Mouse (Mus musculus) stomach, embryonic 15.5 days (tissue): ENCODE data around the gene P4ha2. TPM values are rescaled to one million over a fixed set of nuclear protein-coding genes. Genes with fewer than 3 reads are reported as not detected.
A peak's percentile ranks its signal among the peaks of the same experiment; 100 is the strongest.

Experiments used
- ATAC-seq: fragments of 200-750 bp; cut with Nextera tagmentation; 2 replicates; pipeline ENCODE4 v1.8.0; 2017; ENCODE audit warnings: low read depth, moderate number of reproducible peaks, moderate TSS enrichment; ENCODE audit not compliant: insufficient read depth, low FRiP score
- H3K27ac ChIP-seq: fragments of 300-500 bp; sonication (generic); 2 replicates; pipeline ENCODE4 v1.5.1; 2015; ENCODE audit warnings: mild to moderate bottlenecking, inconsistent platforms
- H3K27me3 ChIP-seq: fragments of 300-500 bp; sonication (generic); replicated peaks from 2 replicates; pipeline ENCODE4 v1.6.1; 2015; ENCODE audit warnings: inconsistent platforms
- H3K36me3 ChIP-seq: fragments of 300-500 bp; sonication (generic); 2 replicates; pipeline ENCODE4 v1.6.1; 2015; ENCODE audit warnings: inconsistent platforms
- H3K4me1 ChIP-seq: fragments of 300-500 bp; sonication (generic); 2 replicates; pipeline ENCODE4 v1.6.1; 2015; ENCODE audit warnings: inconsistent platforms
- H3K4me2 ChIP-seq: fragments of 300-500 bp; sonication (generic); 2 replicates; pipeline ENCODE4 v1.6.1; 2015; ENCODE audit warnings: mild to moderate bottlenecking, inconsistent platforms
- H3K4me3 ChIP-seq: fragments of 300-500 bp; sonication (generic); replicated peaks from 2 replicates; pipeline ENCODE4 v1.5.1; 2015; ENCODE audit warnings: inconsistent platforms
- H3K9ac ChIP-seq: fragments of 300-500 bp; sonication (generic); 2 replicates; pipeline ENCODE4 v1.6.1; 2015; ENCODE audit warnings: inconsistent platforms
- H3K9me3 ChIP-seq: fragments of 300-500 bp; sonication (generic); 2 replicates; pipeline ENCODE4 v1.6.1; 2016; ENCODE audit warnings: inconsistent platforms
- WGBS: fragments of 180-500 bp; shearing (Covaris S2); methylation state at CpG from one replicate; pipeline ENCODE4 v1.1.7; 2015; 5-methylcytosine and 5-hydroxymethylcytosine counted together
- polyA plus RNA-seq: library from polyadenylated mRNA; unstranded; fragments of >200 nt; fragmentation: Nextera tagmentation; extraction: Ambion mirVana; gene quantifications from 2 replicates; pipeline ENCODE4 v1.2.1, GENCODE M21; 2015

P4ha2 gene
- polyA plus RNA-seq, 1 experiment from 2014 or later: 59.5 TPM

DNA sequence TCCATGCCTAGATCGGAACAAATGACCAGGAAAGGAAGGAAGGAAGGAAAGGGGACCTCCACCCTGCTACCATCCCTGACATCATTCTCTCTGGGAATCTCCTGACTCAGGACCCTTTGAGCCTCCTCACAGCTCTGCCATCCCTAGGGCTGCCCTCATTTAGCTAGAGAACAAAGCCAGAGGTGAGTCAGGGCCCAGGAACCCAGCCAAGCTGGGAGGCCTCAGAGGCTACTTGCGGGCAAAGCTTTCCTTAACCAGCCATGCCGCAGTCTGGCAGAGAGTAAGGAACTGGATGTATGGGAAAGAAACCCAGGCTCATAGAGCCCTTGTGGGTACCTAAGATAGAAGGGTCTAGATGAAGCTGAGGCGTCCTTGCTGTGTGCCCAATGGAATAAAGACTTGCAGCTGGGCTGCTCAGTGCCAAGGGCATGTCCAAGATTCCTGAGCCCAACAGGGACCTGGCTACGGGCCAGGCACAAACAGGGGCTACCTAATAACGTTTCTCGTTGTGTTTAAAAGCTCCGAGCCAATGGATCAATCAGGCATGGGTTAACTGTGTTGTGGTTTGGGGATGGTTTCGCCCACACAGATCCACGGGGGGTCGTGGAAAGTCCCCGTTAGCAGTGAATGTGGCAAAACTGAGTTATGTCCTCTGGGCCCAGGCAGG is 37.7 kb upstream of the P4ha2 start:
- no peak for ATAC-seq
- Histone ChIP-seq H3K9me3 (no peaks in the 10 kb centered on the region), H3K4me3 (no peak overlapping the region), H3K4me1 (peaks cover 57% of the 10 kb centered on the region), H3K36me3 (no peaks in the 10 kb centered on the region), H3K4me2 (no peak overlapping the region), H3K27ac (peak overlapping the region; percentile 36; the same call in 1 of the 2 replicates), H3K9ac (no peak overlapping the region), H3K27me3 (no peaks in the 10 kb centered on the region)
- 56% methylated on average over 12 of the region's 12 CpGs for WGBS

DNA sequence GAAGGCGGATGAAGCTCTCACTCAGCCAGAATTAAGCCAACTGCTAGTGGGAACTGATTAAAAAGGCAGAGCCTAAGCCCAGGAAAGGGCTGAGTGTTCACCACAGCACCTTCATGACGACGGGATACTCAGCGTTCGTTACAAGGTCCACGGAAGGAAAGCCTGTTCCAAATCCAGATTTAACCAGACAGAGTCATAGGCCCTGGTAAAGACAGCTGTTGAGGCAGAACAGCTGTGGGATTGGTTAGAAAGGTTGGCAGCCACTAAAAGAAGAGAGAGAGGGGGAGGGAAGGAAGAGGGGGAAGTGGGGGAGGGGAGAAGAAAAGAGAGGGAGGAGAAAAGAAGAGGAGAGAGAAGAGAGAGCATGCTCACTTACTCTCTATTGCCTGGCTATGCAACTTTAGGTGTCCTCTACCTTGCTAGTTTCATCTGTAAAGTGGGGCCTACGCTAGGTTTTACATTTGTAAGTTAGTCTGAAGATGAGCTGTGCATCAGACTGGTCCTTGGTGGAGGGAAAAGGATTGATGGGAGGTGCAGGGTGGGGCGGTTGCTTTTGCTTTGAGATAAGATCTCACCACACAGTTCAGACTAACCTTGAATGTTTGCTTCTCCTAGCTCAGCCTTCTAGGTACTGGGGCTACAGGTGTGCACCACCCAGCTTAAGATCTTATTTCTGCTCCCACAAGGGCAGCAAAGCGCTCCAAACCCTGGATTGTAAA is 37.0 kb upstream of the P4ha2 start:
- H3K4me1 ChIP-seq: peaks cover 64% of the 10 kb centered on the region
- peak overlapping the region; percentile 36; the same call in 1 of the 2 replicates for H3K27ac ChIP-seq
- WGBS: 60% methylated on average over 9 of the region's 9 CpGs
- no peak for ATAC-seq
- H3K9ac ChIP-seq: no peak overlapping the region
- no peaks in the 10 kb centered on the region for H3K9me3 ChIP-seq
- no peaks in the 10 kb centered on the region for H3K27me3 ChIP-seq
- H3K4me2 ChIP-seq: no peak overlapping the region
- no peak overlapping the region for H3K4me3 ChIP-seq
- H3K36me3 ChIP-seq: no peaks in the 10 kb centered on the region

DNA sequence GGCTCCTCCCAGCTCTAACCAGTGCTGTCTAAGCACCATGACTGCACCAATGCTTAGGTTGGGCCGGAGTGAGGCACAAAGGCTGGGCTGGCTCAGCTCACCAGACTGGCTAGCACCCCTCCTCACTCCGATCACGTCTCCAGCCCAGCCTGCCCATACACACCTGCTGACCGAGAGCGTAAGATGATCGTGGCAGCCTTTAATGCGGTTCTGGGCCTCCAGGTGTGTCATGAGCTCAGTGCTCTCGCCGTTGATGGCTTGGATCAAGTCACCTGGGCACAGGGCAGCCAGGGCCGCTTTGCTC is 36.5 kb upstream of the P4ha2 start:
- H3K36me3 ChIP-seq: no peaks in the 10 kb centered on the region
- H3K9ac ChIP-seq: no peak overlapping the region
- WGBS: 72% methylated on average over 10 of the region's 10 CpGs
- no peaks in the 10 kb centered on the region for H3K27me3 ChIP-seq
- H3K4me3 ChIP-seq: no peak overlapping the region
- no peak overlapping the region for H3K4me2 ChIP-seq
- H3K27ac ChIP-seq: 0 out of 2 replicates have a peak overlapping the region, but pooled peaks have one; percentile 9
- no peak for ATAC-seq
- H3K4me1 ChIP-seq: peaks cover 69% of the 10 kb centered on the region
- H3K9me3 ChIP-seq: no peaks in the 10 kb centered on the region

DNA sequence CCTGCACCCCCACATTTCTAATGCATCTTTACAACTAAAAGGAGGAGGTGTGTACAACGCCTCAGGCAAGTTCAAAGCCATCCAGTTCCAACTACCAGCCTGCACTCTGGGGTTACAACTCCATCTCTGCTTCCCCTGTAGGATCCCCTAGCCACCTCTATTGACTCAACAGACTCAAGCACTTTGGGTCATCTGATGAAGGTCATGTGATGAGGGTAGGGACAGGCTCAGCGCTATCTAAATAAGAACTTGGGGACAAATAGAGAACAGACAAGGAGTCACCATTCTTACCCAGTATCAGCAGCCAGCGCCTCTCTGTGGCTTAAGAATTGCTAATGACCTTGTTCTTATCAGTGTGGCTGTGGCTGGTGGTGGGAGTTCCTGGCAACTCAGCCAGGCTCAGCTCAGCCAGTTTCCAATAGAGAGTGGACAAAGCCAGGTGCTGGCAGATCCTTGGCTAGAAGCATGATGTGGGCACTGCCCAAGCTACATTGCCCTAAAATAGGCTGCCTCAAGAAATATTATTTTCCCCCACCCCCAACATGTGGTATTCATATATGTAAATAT is 35.4 kb upstream of the P4ha2 start:
- Histone ChIP-seq H3K4me1 (peaks cover 65% of the 10 kb centered on the region), H3K9me3 (no peaks in the 10 kb centered on the region), H3K4me2 (no peak overlapping the region), H3K27ac (no peak overlapping the region), H3K9ac (no peak overlapping the region), H3K27me3 (no peaks in the 10 kb centered on the region), H3K36me3 (no peaks in the 10 kb centered on the region), H3K4me3 (no peak overlapping the region)
- no peak for ATAC-seq
- WGBS: 66% methylated on average over 3 of the region's 3 CpGs

DNA sequence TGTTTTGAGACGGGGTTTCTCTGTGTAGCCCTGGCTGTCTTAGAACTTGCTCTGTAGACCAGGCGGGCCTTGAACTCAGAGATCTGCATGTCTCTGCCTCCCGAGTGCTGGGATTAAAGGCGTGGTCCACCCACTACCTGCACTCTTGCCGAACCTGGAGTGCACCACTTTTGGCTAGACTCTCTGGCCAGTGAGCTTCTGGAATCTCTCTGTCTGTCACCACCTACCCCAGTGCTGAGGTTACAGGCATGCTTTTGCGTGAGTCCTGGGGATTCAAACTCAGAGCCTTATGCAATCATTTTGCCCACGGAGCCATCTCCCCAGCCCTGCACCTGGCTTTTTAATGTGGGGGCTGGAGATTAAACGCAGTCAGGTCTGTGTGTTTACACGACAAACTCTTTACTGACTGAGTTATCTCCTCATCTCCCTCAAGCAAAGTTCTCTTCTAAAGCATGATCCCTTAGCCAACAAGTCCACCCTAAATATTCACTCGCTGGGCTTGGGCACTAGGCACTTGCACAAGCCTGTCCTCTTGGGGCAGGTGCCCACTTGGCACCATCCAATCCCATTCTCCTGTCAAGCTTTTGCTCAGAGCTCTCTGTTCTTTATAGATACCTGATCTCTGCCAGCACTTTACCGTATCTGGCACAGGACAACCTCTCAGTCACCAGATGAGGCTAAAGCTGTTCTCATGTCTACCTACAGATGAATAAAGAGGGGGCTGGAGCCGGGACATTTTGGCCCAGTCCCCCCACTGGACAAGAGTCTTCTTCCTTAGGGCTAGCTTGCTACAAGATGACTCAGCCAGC is 34.6 kb upstream of the P4ha2 start:
- no peaks in the 10 kb centered on the region for H3K36me3 ChIP-seq
- H3K4me1 ChIP-seq: peaks cover 57% of the 10 kb centered on the region
- no peak overlapping the region for H3K27ac ChIP-seq
- no peak overlapping the region for H3K4me2 ChIP-seq
- WGBS: 71% methylated on average over 12 of the region's 12 CpGs
- H3K9ac ChIP-seq: no peak overlapping the region
- H3K9me3 ChIP-seq: no peaks in the 10 kb centered on the region
- no peak overlapping the region for H3K4me3 ChIP-seq
- no peak for ATAC-seq
- no peaks in the 10 kb centered on the region for H3K27me3 ChIP-seq

DNA sequence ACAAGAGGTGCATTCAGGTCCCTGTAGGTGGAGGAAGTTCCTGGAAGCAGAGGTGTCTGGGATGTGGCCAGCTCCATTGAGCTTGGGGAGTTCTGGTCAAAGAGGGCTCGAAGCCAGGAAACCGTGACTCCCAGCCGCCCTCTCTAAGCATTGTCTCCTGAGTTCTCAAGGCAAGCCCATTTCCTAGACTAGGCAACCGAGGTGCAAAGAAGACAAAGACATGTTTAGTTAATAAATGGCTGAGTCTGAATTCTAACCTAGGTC is 34.0 kb upstream of the P4ha2 start:
- no peaks in the 10 kb centered on the region for H3K36me3 ChIP-seq
- H3K4me3 ChIP-seq: no peak overlapping the region
- no peaks in the 10 kb centered on the region for H3K9me3 ChIP-seq
- H3K4me2 ChIP-seq: no peak overlapping the region
- H3K27ac ChIP-seq: no peak overlapping the region
- H3K27me3 ChIP-seq: no peaks in the 10 kb centered on the region
- H3K4me1 ChIP-seq: peaks cover 53% of the 10 kb centered on the region
- WGBS: 72% methylated on average over 4 of the region's 4 CpGs
- ATAC-seq: no peak
- H3K9ac ChIP-seq: no peak overlapping the region

DNA sequence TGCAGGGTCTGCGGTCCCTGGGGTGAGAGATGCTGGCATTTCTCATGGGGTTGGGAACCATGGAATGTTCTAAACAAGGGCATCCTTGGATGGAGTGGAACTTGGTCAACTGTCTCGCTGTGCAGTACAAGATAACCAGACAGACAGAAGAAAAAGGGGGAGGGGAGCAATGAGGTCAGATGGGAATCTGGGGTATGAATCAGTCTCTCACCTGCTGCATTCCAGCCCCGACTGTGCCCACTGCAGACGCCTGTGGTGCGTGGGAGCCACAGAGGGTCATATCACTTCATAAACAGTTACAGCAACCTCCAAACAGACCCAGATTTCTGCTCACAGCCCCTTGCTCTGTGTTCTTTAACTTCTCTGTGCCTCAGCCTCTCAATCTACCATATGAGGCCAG is 33.5 kb upstream of the P4ha2 start:
- H3K4me1 ChIP-seq: peaks cover 53% of the 10 kb centered on the region

DNA sequence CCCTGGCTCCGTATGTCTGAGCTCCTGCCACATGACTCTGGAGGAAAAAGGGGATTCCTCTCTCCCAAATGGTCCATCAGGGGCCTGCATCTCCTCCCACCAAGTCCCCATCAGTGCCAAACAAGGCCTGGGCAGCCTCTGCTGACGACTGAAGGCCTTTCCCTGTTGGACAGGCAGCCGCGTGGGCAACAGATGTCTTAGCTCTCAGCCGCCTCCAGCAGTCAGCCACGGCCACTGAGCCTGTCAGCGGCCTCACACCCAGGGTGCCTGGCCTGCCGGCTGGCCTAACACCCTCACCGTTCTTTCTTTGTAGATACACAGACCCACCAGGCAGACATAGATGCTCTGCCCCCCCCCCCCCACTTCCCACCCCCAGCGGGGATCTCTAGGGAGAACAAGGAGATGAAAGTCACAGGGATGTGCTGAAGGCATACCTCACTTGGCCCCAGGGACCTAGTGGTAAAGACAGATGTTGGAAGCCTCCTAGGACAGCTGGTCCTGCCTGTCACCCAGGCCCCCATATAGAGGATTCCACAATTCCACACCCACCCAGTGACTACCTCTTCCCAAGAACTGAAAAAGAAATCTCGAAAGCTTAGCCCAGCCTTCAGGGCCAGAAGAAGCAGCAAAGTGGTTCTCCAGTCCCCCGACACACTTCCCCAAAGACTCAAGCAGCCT is 32.4 kb upstream of the P4ha2 start:
- no peaks in the 10 kb centered on the region for H3K27me3 ChIP-seq
- peaks cover 49% of the 10 kb centered on the region for H3K4me1 ChIP-seq
- peak overlapping the region; percentile 62 for H3K4me3 ChIP-seq
- 28% methylated on average over 12 of the region's 12 CpGs for WGBS
- H3K27ac ChIP-seq: peak overlapping the region; percentile 75
- no peaks in the 10 kb centered on the region for H3K36me3 ChIP-seq
- peak overlapping the region; percentile 60; the same call in 1 of the 2 replicates for H3K9ac ChIP-seq
- H3K4me2 ChIP-seq: peak overlapping the region; percentile 86
- H3K9me3 ChIP-seq: no peaks in the 10 kb centered on the region
- ATAC-seq: no peak; the same call in 1 of the 2 replicates

More for the DNA sequence above, 33.5 kb upstream of the P4ha2 start:
- Histone ChIP-seq H3K4me2 (peak overlapping the region; percentile 86), H3K9me3 (no peaks in the 10 kb centered on the region), H3K27me3 (no peaks in the 10 kb centered on the region), H3K9ac (no peak overlapping the region), H3K27ac (no peak overlapping the region), H3K4me3 (no peak overlapping the region), H3K36me3 (no peaks in the 10 kb centered on the region)
- WGBS: 63% methylated on average over 5 of the region's 5 CpGs
- ATAC-seq: no peak

DNA sequence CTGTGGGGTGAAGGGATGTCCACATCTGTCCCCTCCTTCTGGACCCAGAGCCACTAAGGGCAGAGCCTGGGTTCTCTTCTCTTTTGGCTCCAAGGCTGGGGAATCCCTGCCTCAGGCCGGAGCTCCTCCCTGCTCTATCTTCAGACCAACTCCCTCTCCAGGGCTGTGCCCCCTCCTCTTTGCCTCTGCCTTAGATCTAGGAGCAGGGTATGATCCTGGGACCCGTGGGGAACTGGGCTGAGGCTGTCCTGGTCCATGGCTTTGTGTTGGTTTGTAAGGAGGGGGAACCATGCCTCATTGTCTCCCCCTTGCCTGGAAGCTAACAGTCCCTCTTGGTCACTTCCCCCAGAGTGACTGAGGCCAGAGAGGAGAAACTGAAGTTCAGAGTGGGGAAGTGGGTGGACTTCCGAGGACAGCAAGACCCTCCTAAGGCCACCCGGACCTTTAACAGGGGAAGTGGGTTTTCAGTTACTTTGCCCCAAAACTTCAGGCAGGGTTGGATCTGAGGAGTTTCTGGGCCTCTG is 31.8 kb upstream of the P4ha2 start:
- ATAC-seq: no peak
- Histone ChIP-seq H3K9me3 (no peaks in the 10 kb centered on the region), H3K4me2 (peak overlapping the region; percentile 86), H3K36me3 (no peaks in the 10 kb centered on the region), H3K9ac (peak overlapping the region; percentile 60), H3K27me3 (no peaks in the 10 kb centered on the region; the same call in 1 of the 2 replicates), H3K4me3 (peak overlapping the region; percentile 62), H3K4me1 (peaks cover 49% of the 10 kb centered on the region), H3K27ac (peak overlapping the region; percentile 75)
- WGBS: 14% methylated on average over 4 of the region's 4 CpGs

DNA sequence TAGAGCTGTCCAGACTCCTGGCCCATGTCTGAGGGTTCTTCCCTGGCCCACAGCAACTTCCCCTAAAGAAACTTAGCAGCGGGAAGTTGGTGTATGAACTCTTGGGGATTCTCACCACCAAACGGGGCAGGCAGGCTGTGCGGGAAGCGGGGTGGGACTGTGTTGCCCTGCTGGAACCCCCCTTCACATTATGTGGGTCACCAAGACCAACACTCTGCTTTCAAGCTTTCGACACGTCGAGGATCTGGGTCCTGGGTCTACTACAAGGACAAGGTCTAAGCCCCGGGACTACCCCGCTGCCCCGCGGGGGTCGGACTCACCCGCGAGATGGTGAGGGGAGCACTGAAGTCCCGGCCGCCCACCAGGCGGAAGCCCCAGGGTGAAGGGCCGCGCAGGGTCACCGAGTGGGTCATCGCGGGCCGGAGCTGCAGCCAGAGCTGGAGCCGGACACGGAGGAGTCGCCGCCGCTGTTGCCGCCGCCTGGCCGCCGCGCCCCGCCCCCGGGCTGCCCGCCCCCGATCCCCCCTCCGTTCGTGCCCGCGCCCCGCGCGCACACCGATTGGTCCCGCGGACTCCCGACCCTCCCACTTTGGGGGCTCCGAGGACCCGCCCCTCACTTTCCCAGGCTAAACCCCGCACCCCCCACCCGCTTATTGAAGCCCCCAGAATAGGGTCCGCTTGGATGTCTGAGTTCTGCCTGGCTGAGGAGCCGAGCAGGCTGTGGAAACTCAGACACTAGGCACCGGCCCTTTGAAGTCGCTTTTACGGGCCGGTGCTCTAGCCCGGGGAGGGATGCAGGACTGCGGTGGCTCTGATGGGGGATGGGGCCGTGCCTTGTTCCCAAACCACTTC is 31.1 kb upstream of the P4ha2 start, which contains the start of gene Pdlim4:
Gene Pdlim4, minus strand, starts transcription at position 495 of the 852 bp plus-strand sequence.
- Histone ChIP-seq H3K36me3 (no peaks in the 10 kb centered on the region), H3K9ac (peak within 1 kb of the TSS; percentile 60), H3K27ac (peak within 1 kb of the TSS; percentile 75), H3K4me1 (peaks cover 48% of the 10 kb centered on the region), H3K4me2 (peak within 1 kb of the TSS; percentile 86), H3K27me3 (no peaks in the 10 kb centered on the region; the same call in 1 of the 2 replicates), H3K4me3 (peak within 1 kb of the TSS; percentile 62), H3K9me3 (no peaks in the 10 kb centered on the region)
- ATAC-seq: peak; percentile 36; the same call in 1 of the 2 replicates
- 2% methylated on average over 46 of the region's 61 CpGs for WGBS
